Mouse (Mus musculus) hindbrain, embryonic 16.5 days (tissue): ENCODE results near the gene Olfr1218. TPM values are rescaled to one million over a fixed set of nuclear protein-coding genes. Genes with fewer than 3 reads are reported as not detected.

Experiments used
- polyA plus RNA-seq: library from polyadenylated mRNA; unstranded; fragments of >200 nt; fragmentation: Nextera tagmentation; extraction: Ambion mirVana; gene quantifications from 2 replicates; pipeline ENCODE4 v1.2.1, GENCODE M21; 2015

Gene Olfr1218
- polyA plus RNA-seq, 1 experiment from 2014 or later = not detected

Other genes with a start within 250 kb of the Olfr1218 start
- not detected in 2 replicates for gene Olfr1202, start 246.7 kb downstream of the Olfr1218 start, polyA plus RNA-seq
- gene Olfr1205, start 231.4 kb downstream of the Olfr1218 start, polyA plus RNA-seq = not detected in 2 replicates
- not detected in 2 replicates for gene Olfr1204, start 211.9 kb downstream of the Olfr1218 start, polyA plus RNA-seq
- gene Olfr1206, start 198.0 kb downstream of the Olfr1218 start, polyA plus RNA-seq = not detected in 2 replicates
- not detected in 2 replicates for gene Olfr1208, start 158.9 kb downstream of the Olfr1218 start, polyA plus RNA-seq
- not detected in 2 replicates for gene Olfr1209, start 146.0 kb downstream of the Olfr1218 start, polyA plus RNA-seq
- gene Olfr1211, start 123.1 kb downstream of the Olfr1218 start, polyA plus RNA-seq = not detected in 2 replicates
- gene Olfr1212, start 107.2 kb downstream of the Olfr1218 start, polyA plus RNA-seq = not detected in 2 replicates
- not detected in 2 replicates for gene Gm13762, start 80.9 kb downstream of the Olfr1218 start, polyA plus RNA-seq
- not detected in 2 replicates for gene Olfr1214, start 68.5 kb downstream of the Olfr1218 start, polyA plus RNA-seq
- not detected in 2 replicates for gene Olfr1215, start 54.2 kb downstream of the Olfr1218 start, polyA plus RNA-seq
- not detected in 2 replicates for gene Olfr1216, start 42.8 kb downstream of the Olfr1218 start, polyA plus RNA-seq
- not detected in 2 replicates for gene Olfr1217, start 29.1 kb downstream of the Olfr1218 start, polyA plus RNA-seq
- gene Olfr1219, start 22.3 kb upstream of the Olfr1218 start, polyA plus RNA-seq = not detected in 2 replicates
- not detected in 2 replicates for gene Olfr1220, start 45.6 kb upstream of the Olfr1218 start, polyA plus RNA-seq
- gene Olfr1221, start 56.1 kb upstream of the Olfr1218 start, polyA plus RNA-seq = not detected in 2 replicates
- not detected in 2 replicates for gene Olfr1222, start 71.9 kb upstream of the Olfr1218 start, polyA plus RNA-seq
- not detected in 2 replicates for gene Olfr1223, start 90.4 kb upstream of the Olfr1218 start, polyA plus RNA-seq
- not detected in 2 replicates for gene Olfr1224-ps1, start 102.9 kb upstream of the Olfr1218 start, polyA plus RNA-seq
- not detected in 2 replicates for gene Olfr1225, start 113.5 kb upstream of the Olfr1218 start, polyA plus RNA-seq
- gene Olfr1226, start 138.9 kb upstream of the Olfr1218 start, polyA plus RNA-seq = not detected in 2 replicates
- not detected in 2 replicates for gene Olfr1228, start 192.9 kb upstream of the Olfr1218 start, polyA plus RNA-seq
- gene Olfr1229, start 226.8 kb upstream of the Olfr1218 start, polyA plus RNA-seq = not detected in 2 replicates
- gene Olfr1230, start 236.1 kb upstream of the Olfr1218 start, polyA plus RNA-seq = not detected in 2 replicates
- gene Olfr1231, start 245.9 kb upstream of the Olfr1218 start, polyA plus RNA-seq = not detected in 2 replicates